Mouse (Mus musculus): ENCODE measurements around the gene Frmd4a. TPM values are rescaled to one million over a fixed set of nuclear protein-coding genes. Genes with fewer than 3 reads are reported as not detected.
"Not testable (repeated sequence)": the region's sequence is repeated elsewhere in the genome, so short reads cannot be mapped to it uniquely, and the experiment has no call there.

Frmd4a gene
- total RNA-seq, 2 experiments from 2014 or later, result 45.7 to 52.5 TPM

GRCm38 (mm10) chr2:4194324-4195014 is 177.0 kb downstream of the Frmd4a start:
- intact Hi-C loops (cut with DNase I), result no loop called here
- no peak for DNase-seq

GRCm38 (mm10) chr2:4196041-4196440 is 178.5 kb downstream of the Frmd4a start:
- intact Hi-C loops (cut with DNase I), result no loop called here
- DNase-seq, result peak; percentile 15 to 21

- intact Hi-C loops (cut with DNase I), result no loop called here
- DNase-seq, result no peak
Measured at GRCm38 (mm10) chr2:4209234-4209633, 191.7 kb downstream of the Frmd4a start.

- intact Hi-C loops (cut with DNase I), result loop anchor here (1.0 to 10.0 kb wide), 5 partner anchors 95 to 642 kb away; no protein-coding TSS in a partner anchor
- no peak for DNase-seq
Measured at GRCm38 (mm10) chr2:4222497-4222828, 204.9 kb downstream of the Frmd4a start.

GRCm38 (mm10) chr2:4223316-4223715 is 205.8 kb downstream of the Frmd4a start:
- intact Hi-C loops (cut with DNase I), result loop anchor here (5.0 to 10.0 kb wide), 4 partner anchors 94 to 641 kb away; no protein-coding TSS in a partner anchor
- DNase-seq, result no peak

GRCm38 (mm10) chr2:4226941-4227558 is 209.5 kb downstream of the Frmd4a start:
- peak in 1 of 2 experiments; percentile 14 for DNase-seq
- intact Hi-C loops (cut with DNase I), result loop anchor here (5.0 to 10.0 kb wide), 3 partner anchors 80 to 638 kb away; no protein-coding TSS in a partner anchor

GRCm38 (mm10) chr2:4227563-4227962 is 210.0 kb downstream of the Frmd4a start:
- intact Hi-C loops (cut with DNase I), result loop anchor here (5.0 to 10.0 kb wide), 3 partner anchors 80 to 637 kb away; no protein-coding TSS in a partner anchor
- DNase-seq, result peak; percentile 66 to 70

- DNase-seq, result peak in 1 of 2 experiments; percentile 25
- intact Hi-C loops (cut with DNase I), result loop anchor here (2.0 to 10.0 kb wide), 4 partner anchors 24 to 636 kb away; no protein-coding TSS in a partner anchor
Measured at GRCm38 (mm10) chr2:4228510-4228909, 211.0 kb downstream of the Frmd4a start.

GRCm38 (mm10) chr2:4232335-4232734 is 214.8 kb downstream of the Frmd4a start:
- intact Hi-C loops (cut with DNase I), result no loop called here

GRCm38 (mm10) chr2:4232761-4233322 is 215.3 kb downstream of the Frmd4a start:
- DNase-seq, result peak in 1 of 2 experiments; percentile 22
- intact Hi-C loops (cut with DNase I), result no loop called here

More at GRCm38 (mm10) chr2:4232335-4232734, 214.8 kb downstream of the Frmd4a start:
- no peak for DNase-seq

- no peak for DNase-seq
- intact Hi-C loops (cut with DNase I), result no loop called here
Measured at GRCm38 (mm10) chr2:4237686-4238085, 220.2 kb downstream of the Frmd4a start.

- intact Hi-C loops (cut with DNase I), result no loop called here
- DNase-seq, result no peak
Measured at GRCm38 (mm10) chr2:4249723-4250122, 232.2 kb downstream of the Frmd4a start.

- DNase-seq, result peak; percentile 64 to 65
- intact Hi-C loops (cut with DNase I), result loop anchor here (2.0 kb wide), 1 partner anchor 24 kb away; no protein-coding TSS in a partner anchor
Measured at GRCm38 (mm10) chr2:4252541-4253291, 235.2 kb downstream of the Frmd4a start.

GRCm38 (mm10) chr2:4253348-4253747 is 235.8 kb downstream of the Frmd4a start:
- intact Hi-C loops (cut with DNase I), result loop anchor here (2.0 kb wide), 1 partner anchor 25 kb away; no protein-coding TSS in a partner anchor
- peak; percentile 84 to 85 for DNase-seq

GRCm38 (mm10) chr2:4254083-4254482 is 236.6 kb downstream of the Frmd4a start:
- intact Hi-C loops (cut with DNase I), result no loop called here
- DNase-seq, result no peak

GRCm38 (mm10) chr2:4256242-4256641 is 238.7 kb downstream of the Frmd4a start:
- DNase-seq, result no peak
- intact Hi-C loops (cut with DNase I), result no loop called here

GRCm38 (mm10) chr2:4257604-4258003 is 240.1 kb downstream of the Frmd4a start:
- DNase-seq, result no peak
- intact Hi-C loops (cut with DNase I), result no loop called here

GRCm38 (mm10) chr2:4258803-4259202 is 241.3 kb downstream of the Frmd4a start:
- intact Hi-C loops (cut with DNase I), result not testable (repeated sequence)

GRCm38 (mm10) chr2:4260324-4261058 is 243.0 kb downstream of the Frmd4a start:
- peak; percentile 36 to 48 for DNase-seq
- intact Hi-C loops (cut with DNase I), result no loop called here

More at GRCm38 (mm10) chr2:4258803-4259202, 241.3 kb downstream of the Frmd4a start:
- not testable (repeated sequence) for DNase-seq

- DNase-seq, result no peak
- intact Hi-C loops (cut with DNase I), result no loop called here
Measured at GRCm38 (mm10) chr2:4262667-4263066, 245.2 kb downstream of the Frmd4a start.

Data from heart, postnatal 10 days (tissue).